Mouse (Mus musculus) heart, embryonic 14.5 days (tissue): ENCODE data around the gene Cdk4. TPM values are rescaled to one million over a fixed set of nuclear protein-coding genes. Genes with fewer than 3 reads are reported as not detected.
A peak's percentile ranks its signal among the peaks of the same experiment; 100 is the strongest.

Source experiments
- ATAC-seq: fragments of 200-750 bp; cut with Nextera tagmentation; 2 replicates; pipeline ENCODE4 v1.8.0; 2017; ENCODE audit warnings: low read depth, moderate TSS enrichment; ENCODE audit not compliant: insufficient number of reproducible peaks, insufficient read depth, low FRiP score
- H3K27ac ChIP-seq, 2 experiments: fragments of 200-500 bp in 1 of 2; fragments of 300-500 bp in 1 of 2; sonication (generic) in 1 of 2; replicated peaks in 1 of 2; 2 replicates each; pipeline ENCODE4 v1.5.1; 2012 to 2014; ENCODE audit warnings: low read depth in 2 of 2, low read length in 2 of 2, control low read depth in 1 of 2, mild to moderate bottlenecking in 1 of 2, mixed read lengths in 1 of 2; ENCODE audit not compliant: control insufficient read depth in 1 of 2, insufficient read depth in 1 of 2
- H3K27me3 ChIP-seq: fragments of 300-500 bp; sonication (generic); 2 replicates; pipeline ENCODE4 v1.6.1; 2014; ENCODE audit warnings: mild to moderate bottlenecking, low read length, control low read depth; ENCODE audit not compliant: control insufficient read depth, insufficient read depth
- H3K36me3 ChIP-seq: fragments of 300-500 bp; sonication (generic); 2 replicates; pipeline ENCODE4 v1.6.1; 2014; ENCODE audit warnings: mild to moderate bottlenecking, control low read depth, low read length, mixed read lengths; ENCODE audit not compliant: control insufficient read depth, insufficient read depth
- H3K4me1 ChIP-seq, 2 experiments: fragments of 200-500 bp in 1 of 2; fragments of 300-500 bp in 1 of 2; sonication (generic) in 1 of 2; 2 replicates each; pipeline ENCODE4 v1.6.1; 2012 to 2014; ENCODE audit warnings: low read length in 2 of 2, control low read depth in 1 of 2, mixed read lengths in 1 of 2; ENCODE audit not compliant: control insufficient read depth in 2 of 2, insufficient read depth in 2 of 2
- H3K4me2 ChIP-seq: fragments of 300-500 bp; sonication (generic); 2 replicates; pipeline ENCODE4 v1.6.1; 2014; ENCODE audit warnings: mild to moderate bottlenecking, low read length
- H3K4me3 ChIP-seq, 2 experiments: fragments of 200-500 bp in 1 of 2; fragments of 300-500 bp in 1 of 2; sonication (generic) in 1 of 2; 2 replicates each; pipeline ENCODE4 v1.5.1; 2012 to 2014; ENCODE audit warnings: low read length in 2 of 2, mild to moderate bottlenecking in 2 of 2, control low read depth in 1 of 2, low read depth in 1 of 2, moderate library complexity in 1 of 2; ENCODE audit not compliant: control insufficient read depth in 1 of 2, insufficient read depth in 1 of 2
- H3K9ac ChIP-seq: fragments of 300-500 bp; sonication (generic); 2 replicates; pipeline ENCODE4 v1.6.1; 2014; ENCODE audit warnings: mild to moderate bottlenecking, low read length
- H3K9me3 ChIP-seq: fragments of 300-500 bp; sonication (generic); 2 replicates; pipeline ENCODE4 v1.6.1; 2016; ENCODE audit warnings: low read length, control low read depth; ENCODE audit not compliant: control insufficient read depth
- WGBS: fragments of 180-500 bp; shearing (Covaris S2); extraction: QIAGEN DNeasy Blood & Tissue Kit; methylation state at CpG from one replicate; pipeline ENCODE4 v1.1.7; 2014; 5-methylcytosine and 5-hydroxymethylcytosine counted together
- polyA plus RNA-seq: library from polyadenylated mRNA; unstranded; fragments of >200 nt; fragmentation: Nextera tagmentation; extraction: Ambion mirVana; gene quantifications from 2 replicates; pipeline ENCODE4 v1.2.1, GENCODE M21; 2014

The Cdk4 gene
- polyA plus RNA-seq, 1 experiment from 2014 or later = 946 TPM

DNA sequence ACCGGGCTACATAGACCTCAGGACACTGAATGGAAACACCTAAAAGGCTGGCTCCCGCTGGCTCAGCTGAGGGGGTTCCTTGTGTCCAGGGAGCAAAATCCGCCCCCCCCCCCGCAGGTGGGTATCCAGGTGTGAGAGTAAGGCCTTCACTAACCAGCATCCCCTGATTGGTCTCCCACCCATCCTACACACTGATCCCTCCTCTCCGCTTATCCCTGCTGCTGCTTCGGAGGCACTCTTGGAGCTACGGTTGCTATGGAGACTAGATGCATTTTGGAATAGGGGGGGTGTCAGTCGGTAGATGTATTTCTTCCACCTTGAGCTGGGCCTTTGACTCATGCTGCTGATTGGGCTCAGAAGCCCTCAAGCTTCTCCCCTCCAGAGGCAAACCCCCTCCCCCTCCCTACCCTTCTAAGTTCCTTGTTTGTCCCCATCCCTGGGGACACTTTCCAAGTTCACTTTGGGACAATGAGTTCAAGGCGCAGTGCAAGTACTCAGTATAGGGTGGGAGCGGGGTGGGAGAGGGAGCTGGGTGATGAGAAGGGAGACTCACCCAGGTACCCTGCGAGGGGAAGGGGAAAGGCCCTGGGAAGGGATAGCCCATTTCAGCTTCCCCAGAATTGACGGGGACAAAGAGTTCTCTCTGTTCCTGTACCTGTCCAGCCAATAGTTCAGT is 14.8 kb downstream of the Cdk4 start:
- Histone ChIP-seq H3K27ac (no peak overlapping the region), H3K36me3 (no peaks in the 10 kb centered on the region), H3K9ac (no peak overlapping the region), H3K4me2 (peak overlapping the region; percentile 70; the same call in 1 of the 2 replicates), H3K9me3 (no peaks in the 10 kb centered on the region), H3K4me1 (peaks cover 6 to 26% of the 10 kb centered on the region in 2 experiments; a peak in 3 of 4 replicates), H3K4me3 (peak overlapping the region in 1 of 2 experiments; percentile 44; a peak in 1 of 4 replicates), H3K27me3 (peaks cover 81% of the 10 kb centered on the region)
- ATAC-seq = no peak
- 7% methylated on average over 12 of the region's 12 CpGs for WGBS

DNA sequence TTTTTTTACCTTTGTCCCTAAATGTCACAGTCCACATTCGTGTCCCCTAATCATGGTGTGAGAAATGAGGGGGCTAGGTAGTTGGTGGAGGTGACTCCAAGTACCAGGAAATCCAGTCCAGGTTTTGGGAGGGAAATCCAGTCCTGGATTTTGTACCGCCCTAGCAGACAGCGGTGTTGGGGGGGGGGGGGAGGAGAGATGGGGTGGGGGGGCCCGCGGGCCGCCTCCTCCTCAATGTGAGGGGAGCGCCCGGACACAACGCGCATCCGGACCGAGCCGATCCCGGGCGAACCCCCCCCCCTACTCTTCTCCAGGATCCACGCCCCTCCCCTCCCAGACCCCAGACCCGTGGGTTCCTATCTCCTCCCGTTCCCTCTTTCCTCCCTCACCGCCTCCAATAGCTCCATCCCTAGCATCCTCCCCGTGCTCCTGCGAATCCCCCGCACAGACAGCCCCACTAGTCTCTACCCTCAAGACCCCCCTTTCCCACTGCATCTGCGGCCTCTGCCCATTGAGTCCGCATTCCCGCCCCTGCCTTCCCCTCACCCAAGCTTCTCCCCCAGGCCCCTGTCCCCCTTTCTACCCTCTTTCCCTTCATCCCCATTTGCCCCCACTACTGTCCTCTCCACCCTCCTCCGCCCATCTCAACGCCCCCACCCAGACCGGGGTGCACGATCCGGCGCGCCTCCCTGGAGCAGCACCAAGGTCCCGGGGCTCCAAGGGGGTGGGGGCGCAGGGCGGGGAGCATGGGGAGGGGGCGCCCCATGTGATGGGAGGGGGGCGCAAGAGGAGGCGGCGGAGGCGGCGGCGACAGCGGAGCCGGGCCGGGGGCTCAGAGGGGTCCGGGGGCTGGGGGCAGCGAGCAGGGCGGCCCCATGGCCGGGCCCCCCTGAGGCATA is 15.6 kb downstream of the Cdk4 start:
- WGBS = 2% methylated on average over 35 of the region's 49 CpGs
- H3K27ac ChIP-seq = no peak overlapping the region
- H3K4me2 ChIP-seq = peak overlapping the region; percentile 70
- peaks cover 87% of the 10 kb centered on the region for H3K27me3 ChIP-seq
- peak overlapping the region; percentile 46; the same call in 1 of the 2 replicates for H3K9ac ChIP-seq
- no peak for ATAC-seq
- H3K4me3 ChIP-seq = peak overlapping the region; percentile 28 to 44; a peak in 3 of 4 replicates
- no peaks in the 10 kb centered on the region for H3K36me3 ChIP-seq
- no peaks in the 10 kb centered on the region for H3K9me3 ChIP-seq
- peaks cover 6 to 26% of the 10 kb centered on the region in 2 experiments; a peak in 3 of 4 replicates for H3K4me1 ChIP-seq

DNA sequence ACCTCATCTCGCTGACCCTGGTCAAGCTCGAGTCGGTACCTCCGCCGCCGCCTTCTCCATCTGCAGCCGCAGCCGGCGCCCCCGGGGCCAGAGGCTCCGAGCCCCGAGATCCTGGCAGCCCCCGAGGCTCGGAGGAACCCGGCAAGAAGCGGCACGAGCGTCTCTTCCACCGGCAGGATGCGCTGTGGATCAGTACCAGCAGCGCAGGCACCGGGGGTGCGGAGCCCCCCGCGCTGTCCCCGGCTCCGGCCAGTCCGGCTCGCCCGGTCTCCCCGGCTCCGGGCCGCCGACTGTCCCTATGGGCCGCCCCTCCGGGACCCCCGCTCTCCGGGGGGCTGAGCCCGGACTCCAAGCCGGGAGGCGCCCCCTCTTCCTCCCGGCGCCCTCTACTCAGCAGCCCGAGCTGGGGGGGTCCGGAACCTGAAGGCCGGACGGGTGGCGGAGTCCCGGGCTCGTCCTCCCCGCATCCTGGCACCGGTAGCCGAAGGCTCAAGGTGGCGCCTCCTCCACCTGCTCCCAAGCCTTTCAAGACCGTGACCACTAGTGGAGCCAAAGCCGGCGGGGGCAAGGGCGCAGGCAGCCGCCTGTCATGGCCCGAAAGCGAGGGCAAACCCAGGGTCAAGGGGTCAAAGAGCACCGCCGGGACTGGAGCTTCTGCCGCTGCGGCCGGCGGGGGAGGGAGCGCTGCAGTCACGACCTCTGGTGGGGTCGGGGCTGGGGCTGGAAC is 16.5 kb downstream of the Cdk4 start:
- H3K4me3 ChIP-seq = peak overlapping the region; percentile 24 to 44; a peak in 3 of 4 replicates
- 4% methylated on average over 69 of the region's 70 CpGs for WGBS
- ATAC-seq = no peak

DNA sequence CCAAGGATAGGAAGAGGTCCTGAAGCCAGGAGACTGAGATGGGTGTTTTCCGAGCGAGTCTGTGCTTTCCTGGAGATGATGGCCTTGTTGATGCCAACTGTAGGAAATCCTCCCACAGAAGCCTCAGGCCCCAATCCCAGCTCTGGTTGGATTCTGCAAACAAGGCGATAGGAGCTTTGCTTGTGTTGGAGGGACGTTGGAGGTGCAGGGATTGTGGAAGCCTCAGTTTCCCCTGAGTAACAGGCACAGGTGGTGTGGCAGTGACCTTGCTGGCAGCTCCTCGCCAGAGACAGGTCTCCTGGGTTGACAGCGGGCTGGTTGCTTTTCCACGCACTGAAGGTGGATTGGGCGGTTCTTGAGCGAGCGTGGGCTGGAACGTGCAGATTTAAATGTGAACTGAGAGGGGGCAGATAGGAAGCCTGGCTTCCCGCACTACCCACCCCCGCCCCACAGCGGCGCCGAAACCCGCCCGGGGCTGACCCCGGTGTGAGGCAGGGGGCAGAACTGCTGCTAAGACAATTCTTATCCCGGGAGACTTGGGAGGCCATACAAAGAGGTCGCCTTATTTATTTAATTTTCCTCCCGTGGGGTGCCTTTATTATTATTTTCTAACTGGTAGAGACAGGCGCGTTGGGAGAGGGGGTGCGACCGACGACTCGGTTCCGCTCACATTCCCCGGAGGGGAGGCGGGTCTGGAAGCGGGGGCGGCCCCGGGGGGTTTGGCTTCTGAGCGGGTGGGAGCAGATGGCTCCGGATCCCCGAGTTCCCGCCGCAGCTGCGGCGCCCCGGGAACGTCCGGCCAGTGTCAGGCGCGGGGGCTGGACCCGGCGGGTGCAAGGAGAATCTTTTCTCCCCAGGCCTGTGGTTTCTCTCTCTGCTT is 17.8 kb downstream of the Cdk4 start:
- Histone ChIP-seq H3K27ac (no peak overlapping the region), H3K4me3 (peak overlapping the region; percentile 4 to 30; a peak in 2 of 4 replicates), H3K9me3 (no peaks in the 10 kb centered on the region), H3K36me3 (no peaks in the 10 kb centered on the region), H3K9ac (no peak overlapping the region), H3K27me3 (peaks cover 89% of the 10 kb centered on the region), H3K4me2 (peak overlapping the region; percentile 55), H3K4me1 (peaks cover 6 to 26% of the 10 kb centered on the region in 2 experiments; a peak in 3 of 4 replicates)
- ATAC-seq = no peak
- WGBS = 3% methylated on average over 48 of the region's 48 CpGs

More for the DNA sequence above, 16.5 kb downstream of the Cdk4 start:
- peaks cover 94% of the 10 kb centered on the region for H3K27me3 ChIP-seq
- no peak overlapping the region for H3K27ac ChIP-seq
- H3K4me2 ChIP-seq = peak overlapping the region; percentile 70
- H3K4me1 ChIP-seq = peaks cover 6 to 26% of the 10 kb centered on the region in 2 experiments; a peak in 3 of 4 replicates
- peak overlapping the region; percentile 46; the same call in 1 of the 2 replicates for H3K9ac ChIP-seq
- no peaks in the 10 kb centered on the region for H3K9me3 ChIP-seq
- H3K36me3 ChIP-seq = no peaks in the 10 kb centered on the region

DNA sequence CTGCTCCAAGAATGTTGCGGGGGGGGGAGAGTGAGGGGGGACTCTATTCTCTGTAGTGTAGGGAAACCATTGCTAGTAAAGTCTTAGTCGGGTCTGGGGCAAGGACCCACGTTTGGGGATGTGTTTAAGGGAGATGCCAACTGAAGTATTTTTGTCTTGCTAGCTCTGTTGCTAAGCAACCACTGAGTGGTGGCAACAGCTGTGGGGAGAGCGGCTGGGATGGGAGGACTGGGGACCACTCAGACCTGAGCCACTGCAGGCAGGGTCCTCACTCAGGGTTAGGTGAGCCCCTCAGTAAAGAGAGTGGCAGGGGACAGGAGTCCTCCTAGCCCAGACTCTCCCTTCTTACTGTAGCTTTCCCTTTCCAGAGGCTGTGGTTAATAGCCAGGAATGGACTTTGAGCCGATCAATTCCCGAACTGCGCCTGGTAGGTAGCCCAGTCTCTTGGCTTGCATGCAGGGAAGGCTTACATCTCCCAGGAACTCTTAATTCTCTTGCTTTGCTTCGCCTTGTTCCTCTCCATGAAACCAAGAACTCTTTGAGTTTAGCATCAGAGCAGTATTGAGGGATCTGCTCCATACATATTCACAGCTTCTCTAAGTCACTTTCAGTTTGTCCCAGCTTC is 18.8 kb downstream of the Cdk4 start:
- H3K27me3 ChIP-seq = peaks cover 86% of the 10 kb centered on the region
- H3K4me1 ChIP-seq = peaks cover 6 to 26% of the 10 kb centered on the region in 2 experiments; a peak in 3 of 4 replicates
- H3K4me3 ChIP-seq = no peak overlapping the region; a peak in 1 of 4 replicates
- ATAC-seq = no peak
- H3K4me2 ChIP-seq = peak overlapping the region; percentile 55; the same call in 1 of the 2 replicates
- H3K36me3 ChIP-seq = no peaks in the 10 kb centered on the region
- no peak overlapping the region for H3K27ac ChIP-seq
- WGBS = 32% methylated on average over 8 of the region's 8 CpGs
- no peak overlapping the region for H3K9ac ChIP-seq
- no peaks in the 10 kb centered on the region for H3K9me3 ChIP-seq

DNA sequence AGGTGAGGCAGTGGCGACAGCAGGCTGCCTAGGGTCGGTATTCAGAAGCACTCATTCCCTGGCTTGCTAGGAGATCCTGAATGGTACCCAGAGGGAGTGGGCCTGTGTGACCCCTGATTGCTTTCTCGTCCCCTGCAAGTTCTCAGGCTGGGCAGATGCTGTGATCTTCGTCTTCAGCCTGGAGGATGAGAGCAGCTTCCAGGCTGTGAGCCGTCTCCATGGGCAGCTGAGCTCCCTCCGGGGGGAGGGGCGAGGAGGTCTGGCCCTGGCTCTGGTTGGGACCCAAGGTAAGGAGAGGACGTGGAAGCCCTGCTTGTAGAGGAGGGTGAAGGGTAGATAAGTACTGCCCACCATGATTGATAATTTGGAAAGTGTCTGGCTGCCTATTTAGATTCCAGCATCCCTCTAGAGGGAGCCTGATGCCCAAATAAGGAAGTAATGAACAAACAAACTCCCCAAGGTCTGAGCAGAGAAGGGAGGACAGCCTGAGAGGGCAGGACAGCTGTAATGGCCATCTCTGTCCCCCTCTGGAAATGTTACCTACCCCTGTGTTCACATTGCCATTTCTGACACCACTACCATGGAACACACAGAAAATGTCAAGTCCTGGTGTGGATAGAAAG is 20.1 kb downstream of the Cdk4 start:
- no peak overlapping the region for H3K4me3 ChIP-seq
- no peak overlapping the region for H3K27ac ChIP-seq
- H3K36me3 ChIP-seq = no peaks in the 10 kb centered on the region
- no peak overlapping the region for H3K9ac ChIP-seq
- ATAC-seq = no peak
- peaks cover 6 to 26% of the 10 kb centered on the region in 2 experiments; a peak in 3 of 4 replicates for H3K4me1 ChIP-seq
- peaks cover 86% of the 10 kb centered on the region for H3K27me3 ChIP-seq
- WGBS = 22% methylated on average over 8 of the region's 8 CpGs
- no peak overlapping the region for H3K4me2 ChIP-seq
- H3K9me3 ChIP-seq = no peaks in the 10 kb centered on the region
